Mouse (Mus musculus): Measurements from ENCODE around the gene Uggt2. TPM values are rescaled to one million over a fixed set of nuclear protein-coding genes. Genes with fewer than 3 reads are reported as not detected.
A peak's percentile ranks its signal among the peaks of the same experiment; 100 is the strongest.

The Uggt2 gene
- polyA plus RNA-seq, 1 experiment from 2014 or later, result 15.7 TPM

GRCm38 (mm10) chr14:119112558-119112957 is 13.3 kb upstream of the Uggt2 start:
- Histone ChIP-seq H3K27ac (ENCODE audit: low read length) (no peak overlapping the region), H3K36me3 (ENCODE audit: control insufficient read depth, insufficient read depth, low read length) (no peaks in the 10 kb centered on the region), H3K9me3 (ENCODE audit: control insufficient read depth, low read length) (no peaks in the 10 kb centered on the region), H3K9ac (ENCODE audit: low read length) (no peak overlapping the region), H3K4me3 (ENCODE audit: low read length) (no peak overlapping the region), H3K4me1 (replicated peaks; ENCODE audit: control insufficient read depth, insufficient read depth, low read length) (no peaks in the 10 kb centered on the region), H3K27me3 (ENCODE audit: control insufficient read depth, insufficient read depth, low read depth, low read length) (no peaks in the 10 kb centered on the region), H3K4me2 (ENCODE audit: low read depth, low read length) (no peak overlapping the region)
- no peak for ATAC-seq (ENCODE audit: low read depth)
- WGBS, result 58% methylated on average over 6 of the region's 6 CpGs

DNA sequence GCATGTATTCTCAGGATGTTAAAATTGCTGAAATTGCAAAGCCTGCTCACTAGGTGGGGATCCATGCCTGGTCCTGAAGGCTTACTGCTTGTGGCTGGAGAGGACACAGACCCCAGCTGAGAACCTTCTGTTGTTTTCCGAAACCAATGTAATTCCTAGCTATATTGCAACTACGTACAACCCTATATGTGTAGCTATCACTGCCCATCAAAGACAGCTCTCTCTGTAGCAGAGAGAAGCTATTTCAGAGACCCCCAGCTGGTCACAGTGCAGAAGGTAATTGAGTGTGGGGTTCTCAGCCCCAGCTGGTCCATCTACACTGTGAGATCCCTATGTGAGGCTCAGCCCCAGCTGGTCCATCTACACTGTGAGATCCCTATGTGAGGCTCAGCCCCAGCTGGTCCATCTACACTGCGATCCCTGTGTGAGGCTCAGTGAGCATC is 10.6 kb upstream of the Uggt2 start:
- Histone ChIP-seq H3K4me3 (ENCODE audit: low read length) (no peak overlapping the region), H3K9ac (ENCODE audit: low read length) (no peak overlapping the region), H3K27me3 (ENCODE audit: control insufficient read depth, insufficient read depth, low read depth, low read length) (no peaks in the 10 kb centered on the region), H3K27ac (ENCODE audit: low read length) (no peak overlapping the region), H3K36me3 (ENCODE audit: control insufficient read depth, insufficient read depth, low read length) (no peaks in the 10 kb centered on the region), H3K4me2 (ENCODE audit: low read depth, low read length) (no peak overlapping the region), H3K4me1 (replicated peaks; ENCODE audit: control insufficient read depth, insufficient read depth, low read length) (no peaks in the 10 kb centered on the region), H3K9me3 (ENCODE audit: control insufficient read depth, low read length) (no peaks in the 10 kb centered on the region)
- 55% methylated on average over 3 of the region's 3 CpGs for WGBS
- ATAC-seq (ENCODE audit: low read depth), result peak; percentile 90

GRCm38 (mm10) chr14:119108776-119109301 is 9.6 kb upstream of the Uggt2 start:
- Histone ChIP-seq H3K9ac (ENCODE audit: low read length) (no peak overlapping the region), H3K9me3 (ENCODE audit: control insufficient read depth, low read length) (no peaks in the 10 kb centered on the region), H3K36me3 (ENCODE audit: control insufficient read depth, insufficient read depth, low read length) (no peaks in the 10 kb centered on the region), H3K27me3 (ENCODE audit: control insufficient read depth, insufficient read depth, low read depth, low read length) (no peaks in the 10 kb centered on the region), H3K4me2 (ENCODE audit: low read depth, low read length) (no peak overlapping the region), H3K27ac (ENCODE audit: low read length) (peak overlapping the region; percentile 71), H3K4me3 (ENCODE audit: low read length) (no peak overlapping the region), H3K4me1 (replicated peaks; ENCODE audit: control insufficient read depth, insufficient read depth, low read length) (no peaks in the 10 kb centered on the region)
- ATAC-seq (ENCODE audit: low read depth), result peak; percentile 74
- 34% methylated on average over 7 of the region's 7 CpGs for WGBS

- 86% methylated on average over 8 of the region's 8 CpGs for WGBS
- no peaks in the 10 kb centered on the region for H3K27me3 ChIP-seq (ENCODE audit: control insufficient read depth, insufficient read depth, low read depth, low read length)
- H3K27ac ChIP-seq (ENCODE audit: low read length), result no peak overlapping the region
- H3K9ac ChIP-seq (ENCODE audit: low read length), result no peak overlapping the region
- H3K4me3 ChIP-seq (ENCODE audit: low read length), result no peak overlapping the region
- no peaks in the 10 kb centered on the region for H3K36me3 ChIP-seq (ENCODE audit: control insufficient read depth, insufficient read depth, low read length)
- H3K4me1 ChIP-seq (replicated peaks; ENCODE audit: control insufficient read depth, insufficient read depth, low read length), result no peaks in the 10 kb centered on the region
- H3K9me3 ChIP-seq (ENCODE audit: control insufficient read depth, low read length), result no peaks in the 10 kb centered on the region
- no peak for ATAC-seq (ENCODE audit: low read depth)
- H3K4me2 ChIP-seq (ENCODE audit: low read depth, low read length), result no peak overlapping the region
Measured at GRCm38 (mm10) chr14:119107591-119107990, 8.4 kb upstream of the Uggt2 start.

- Histone ChIP-seq H3K4me2 (ENCODE audit: low read depth, low read length) (peak overlapping the region; percentile 93), H3K27me3 (ENCODE audit: control insufficient read depth, insufficient read depth, low read depth, low read length) (no peaks in the 10 kb centered on the region), H3K9ac (ENCODE audit: low read length) (peak overlapping the region; percentile 86), H3K9me3 (ENCODE audit: control insufficient read depth, low read length) (no peaks in the 10 kb centered on the region), H3K4me3 (ENCODE audit: low read length) (peak overlapping the region; percentile 78), H3K4me1 (replicated peaks; ENCODE audit: control insufficient read depth, insufficient read depth, low read length) (no peaks in the 10 kb centered on the region; the same call in 1 of the 2 replicates), H3K27ac (ENCODE audit: low read length) (peak overlapping the region; percentile 74), H3K36me3 (ENCODE audit: control insufficient read depth, insufficient read depth, low read length) (no peaks in the 10 kb centered on the region)
- ATAC-seq (ENCODE audit: low read depth), result peak; percentile 78
- 2% methylated on average over 13 of the region's 13 CpGs for WGBS
Measured at GRCm38 (mm10) chr14:119099570-119099891, 301 bp upstream of the Uggt2 start.

GRCm38 (mm10) chr14:119061811-119062210 is 37.4 kb downstream of the Uggt2 start:
- H3K9ac ChIP-seq (ENCODE audit: low read length), result no peak overlapping the region
- ATAC-seq (ENCODE audit: low read depth), result no peak
- no peak overlapping the region for H3K4me2 ChIP-seq (ENCODE audit: low read depth, low read length)
- 83% methylated on average over 1 of the region's 1 CpGs for WGBS
- no peaks in the 10 kb centered on the region for H3K4me1 ChIP-seq (replicated peaks; ENCODE audit: control insufficient read depth, insufficient read depth, low read length)
- H3K27ac ChIP-seq (ENCODE audit: low read length), result no peak overlapping the region
- no peaks in the 10 kb centered on the region for H3K9me3 ChIP-seq (ENCODE audit: control insufficient read depth, low read length)
- H3K36me3 ChIP-seq (ENCODE audit: control insufficient read depth, insufficient read depth, low read length), result peaks cover 9% of the 10 kb centered on the region
- no peaks in the 10 kb centered on the region for H3K27me3 ChIP-seq (ENCODE audit: control insufficient read depth, insufficient read depth, low read depth, low read length)
- no peak overlapping the region for H3K4me3 ChIP-seq (ENCODE audit: low read length)

- no peak overlapping the region for H3K4me3 ChIP-seq (ENCODE audit: low read length)
- ATAC-seq (ENCODE audit: low read depth), result no peak
- peaks cover 9% of the 10 kb centered on the region for H3K36me3 ChIP-seq (ENCODE audit: control insufficient read depth, insufficient read depth, low read length)
- no peaks in the 10 kb centered on the region for H3K4me1 ChIP-seq (replicated peaks; ENCODE audit: control insufficient read depth, insufficient read depth, low read length)
- H3K9me3 ChIP-seq (ENCODE audit: control insufficient read depth, low read length), result no peaks in the 10 kb centered on the region
- H3K27me3 ChIP-seq (ENCODE audit: control insufficient read depth, insufficient read depth, low read depth, low read length), result no peaks in the 10 kb centered on the region
- H3K9ac ChIP-seq (ENCODE audit: low read length), result no peak overlapping the region
- no peak overlapping the region for H3K4me2 ChIP-seq (ENCODE audit: low read depth, low read length)
- WGBS, result 86% methylated on average over 2 of the region's 2 CpGs
- H3K27ac ChIP-seq (ENCODE audit: low read length), result no peak overlapping the region
Measured at GRCm38 (mm10) chr14:119060682-119061081, 38.5 kb downstream of the Uggt2 start.

DNA sequence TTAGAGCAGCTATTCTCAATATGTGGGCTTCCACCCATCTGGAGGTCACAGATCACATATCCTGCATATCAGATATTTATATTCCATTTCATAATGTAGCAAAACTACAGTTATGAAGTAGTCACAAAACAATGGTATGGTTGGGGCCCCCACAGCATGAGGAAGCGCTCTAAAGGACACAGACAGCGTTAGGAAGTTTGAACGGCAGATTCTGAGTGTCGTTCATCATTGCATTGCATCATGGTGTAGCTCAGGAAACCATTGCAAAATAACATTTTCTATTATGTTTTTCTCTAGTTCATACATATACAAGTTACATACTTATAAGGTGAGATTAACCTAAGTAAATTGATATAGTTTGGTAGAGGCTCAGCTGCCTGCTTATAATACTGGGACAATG is 42.2 kb downstream of the Uggt2 start:
- Histone ChIP-seq H3K9ac (ENCODE audit: low read length) (no peak overlapping the region), H3K36me3 (ENCODE audit: control insufficient read depth, insufficient read depth, low read length) (peaks cover 12% of the 10 kb centered on the region), H3K4me2 (ENCODE audit: low read depth, low read length) (no peak overlapping the region), H3K27ac (ENCODE audit: low read length) (no peak overlapping the region), H3K4me3 (ENCODE audit: low read length) (no peak overlapping the region), H3K4me1 (replicated peaks; ENCODE audit: control insufficient read depth, insufficient read depth, low read length) (no peaks in the 10 kb centered on the region), H3K27me3 (ENCODE audit: control insufficient read depth, insufficient read depth, low read depth, low read length) (no peaks in the 10 kb centered on the region), H3K9me3 (ENCODE audit: control insufficient read depth, low read length) (no peaks in the 10 kb centered on the region)
- 81% methylated on average over 4 of the region's 4 CpGs for WGBS
- ATAC-seq (ENCODE audit: low read depth), result no peak

- H3K4me2 ChIP-seq (ENCODE audit: low read depth, low read length), result no peak overlapping the region
- H3K9me3 ChIP-seq (ENCODE audit: control insufficient read depth, low read length), result no peaks in the 10 kb centered on the region
- no peak overlapping the region for H3K4me3 ChIP-seq (ENCODE audit: low read length)
- H3K9ac ChIP-seq (ENCODE audit: low read length), result no peak overlapping the region
- H3K36me3 ChIP-seq (ENCODE audit: control insufficient read depth, insufficient read depth, low read length), result peaks cover 5% of the 10 kb centered on the region
- no peaks in the 10 kb centered on the region for H3K4me1 ChIP-seq (replicated peaks; ENCODE audit: control insufficient read depth, insufficient read depth, low read length)
- H3K27me3 ChIP-seq (ENCODE audit: control insufficient read depth, insufficient read depth, low read depth, low read length), result no peaks in the 10 kb centered on the region
- 93% methylated on average over 1 of the region's 1 CpGs for WGBS
- ATAC-seq (ENCODE audit: low read depth), result no peak
- no peak overlapping the region for H3K27ac ChIP-seq (ENCODE audit: low read length)
Measured at GRCm38 (mm10) chr14:119052969-119053368, 46.3 kb downstream of the Uggt2 start.

GRCm38 (mm10) chr14:119052361-119052760 is 46.9 kb downstream of the Uggt2 start:
- no peak for ATAC-seq (ENCODE audit: low read depth)
- Histone ChIP-seq H3K4me2 (ENCODE audit: low read depth, low read length) (no peak overlapping the region), H3K4me3 (ENCODE audit: low read length) (no peak overlapping the region), H3K9ac (ENCODE audit: low read length) (no peak overlapping the region), H3K27me3 (ENCODE audit: control insufficient read depth, insufficient read depth, low read depth, low read length) (no peaks in the 10 kb centered on the region), H3K36me3 (ENCODE audit: control insufficient read depth, insufficient read depth, low read length) (peaks cover 3% of the 10 kb centered on the region; the same call in 1 of the 2 replicates), H3K4me1 (replicated peaks; ENCODE audit: control insufficient read depth, insufficient read depth, low read length) (no peaks in the 10 kb centered on the region), H3K9me3 (ENCODE audit: control insufficient read depth, low read length) (no peaks in the 10 kb centered on the region), H3K27ac (ENCODE audit: low read length) (no peak overlapping the region)
- 92% methylated on average over 3 of the region's 3 CpGs for WGBS
